Mouse (Mus musculus): ENCODE results near the gene Drp2. TPM values are rescaled to one million over a fixed set of nuclear protein-coding genes. Genes with fewer than 3 reads are reported as not detected.
A peak's percentile ranks its signal among the peaks of the same experiment; 100 is the strongest.

Drp2 gene
- polyA plus RNA-seq, 1 experiment from 2014 or later: 9.3 TPM

DNA sequence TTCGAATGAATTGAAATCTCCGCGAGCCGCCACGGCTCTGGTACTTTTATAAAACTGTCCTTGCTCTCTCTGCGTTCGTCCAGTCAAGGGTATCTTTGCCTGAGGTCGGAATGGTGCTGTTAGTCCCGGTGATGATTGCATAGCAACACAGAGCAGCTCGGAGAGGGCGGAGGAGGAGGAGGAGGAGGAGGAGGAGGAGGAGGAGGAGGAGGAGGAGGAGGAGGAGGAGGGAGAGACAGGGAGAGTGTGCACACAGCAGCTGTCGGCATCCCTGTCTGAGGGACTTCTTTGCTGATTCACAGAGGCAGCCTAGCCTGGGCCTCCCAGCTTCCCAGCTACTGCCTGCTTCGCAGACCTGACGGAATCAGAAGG is 219 bp downstream of the Drp2 start:
- H3K27ac ChIP-seq (ENCODE audit: low read depth, low read length): peak overlapping the region; percentile 53
- peak overlapping the region; percentile 50 for H3K4me2 ChIP-seq
- H3K4me1 ChIP-seq (ENCODE audit: control insufficient read depth, insufficient read depth, low read length): no peaks in the 10 kb centered on the region
- 7% methylated on average over 12 of the region's 14 CpGs for WGBS
- DNase-seq (ENCODE audit: low spot score, missing footprints) (no peak), ATAC-seq (ENCODE audit: low FRiP score) (peak; percentile 80)
- peaks cover 2% of the 10 kb centered on the region for H3K27me3 ChIP-seq (ENCODE audit: control insufficient read depth, insufficient read depth, low read length)
- peak overlapping the region; percentile 29 for H3K4me3 ChIP-seq (ENCODE audit: low read depth, low read length)
- no peaks in the 10 kb centered on the region for H3K9me3 ChIP-seq (ENCODE audit: control insufficient read depth, low read length)
- H3K36me3 ChIP-seq (ENCODE audit: control insufficient read depth, insufficient read depth, low read length): no peaks in the 10 kb centered on the region
- H3K9ac ChIP-seq (ENCODE audit: low read length): peak overlapping the region; percentile 57

DNA sequence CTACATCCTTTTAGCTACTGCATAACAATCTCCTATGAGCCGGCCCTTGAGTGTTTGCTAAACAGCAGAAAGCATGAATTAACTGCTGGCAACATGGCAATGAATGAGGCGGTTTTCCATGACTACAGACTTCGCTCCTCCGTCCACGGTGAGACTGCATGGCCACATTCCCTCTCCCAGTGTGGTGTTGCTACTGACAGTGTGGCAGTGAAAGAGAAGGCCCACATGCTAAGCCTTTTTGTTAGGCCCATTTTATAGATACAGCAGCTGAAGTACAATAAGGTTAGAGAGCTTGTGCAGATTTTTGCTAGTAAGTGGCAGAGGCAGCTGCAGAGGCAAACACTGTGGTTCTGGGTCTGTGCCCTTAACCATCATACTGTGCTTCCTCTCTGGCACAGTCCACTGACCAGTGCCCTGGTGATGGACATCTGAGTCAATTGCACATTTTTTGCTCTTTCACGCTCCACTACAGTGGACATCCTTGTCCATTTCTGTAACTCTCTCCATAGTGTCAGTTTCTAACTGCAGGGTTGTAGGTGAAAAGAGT is 5.1 kb downstream of the Drp2 start:
- H3K36me3 ChIP-seq (ENCODE audit: control insufficient read depth, insufficient read depth, low read length): no peaks in the 10 kb centered on the region
- no peak overlapping the region for H3K27ac ChIP-seq (ENCODE audit: low read depth, low read length)
- WGBS: 86% methylated on average over 6 of the region's 6 CpGs
- DNase-seq (ENCODE audit: low spot score, missing footprints) (no peak), ATAC-seq (ENCODE audit: low FRiP score) (no peak)
- H3K4me3 ChIP-seq (ENCODE audit: low read depth, low read length): no peak overlapping the region
- H3K4me2 ChIP-seq: no peak overlapping the region
- H3K9me3 ChIP-seq (ENCODE audit: control insufficient read depth, low read length): no peaks in the 10 kb centered on the region
- no peaks in the 10 kb centered on the region for H3K4me1 ChIP-seq (ENCODE audit: control insufficient read depth, insufficient read depth, low read length)
- H3K9ac ChIP-seq (ENCODE audit: low read length): no peak overlapping the region
- H3K27me3 ChIP-seq (ENCODE audit: control insufficient read depth, insufficient read depth, low read length): no peaks in the 10 kb centered on the region

DNA sequence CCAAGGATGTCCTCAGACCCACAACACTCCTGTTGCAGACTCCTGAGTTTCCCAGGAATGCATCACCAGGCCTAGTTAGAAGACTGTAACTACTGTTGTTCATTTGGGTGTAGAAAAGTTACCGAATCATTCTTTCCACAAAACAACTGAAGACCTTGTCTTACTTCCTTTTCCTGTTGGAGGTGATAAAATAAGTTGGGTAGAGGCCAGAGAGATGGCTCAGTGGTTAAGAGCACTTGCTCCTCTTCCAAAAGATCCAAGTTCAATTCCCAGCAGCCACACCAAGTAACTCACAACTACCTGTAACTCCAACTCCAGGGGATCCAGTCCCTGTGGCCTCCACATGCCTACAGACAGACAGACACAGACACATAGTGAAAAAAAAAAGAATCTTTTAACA is 7.7 kb downstream of the Drp2 start:
- Histone ChIP-seq H3K9me3 (ENCODE audit: control insufficient read depth, low read length) (no peaks in the 10 kb centered on the region), H3K4me2 (no peak overlapping the region), H3K4me1 (ENCODE audit: control insufficient read depth, insufficient read depth, low read length) (no peaks in the 10 kb centered on the region), H3K36me3 (ENCODE audit: control insufficient read depth, insufficient read depth, low read length) (no peaks in the 10 kb centered on the region), H3K27ac (ENCODE audit: low read depth, low read length) (no peak overlapping the region), H3K9ac (ENCODE audit: low read length) (no peak overlapping the region), H3K27me3 (ENCODE audit: control insufficient read depth, insufficient read depth, low read length) (no peaks in the 10 kb centered on the region), H3K4me3 (ENCODE audit: low read depth, low read length) (no peak overlapping the region)
- no peak for ATAC-seq (ENCODE audit: low FRiP score)
- DNase-seq (ENCODE audit: low spot score, missing footprints): no peak
- 83% methylated on average over 1 of the region's 1 CpGs for WGBS

DNA sequence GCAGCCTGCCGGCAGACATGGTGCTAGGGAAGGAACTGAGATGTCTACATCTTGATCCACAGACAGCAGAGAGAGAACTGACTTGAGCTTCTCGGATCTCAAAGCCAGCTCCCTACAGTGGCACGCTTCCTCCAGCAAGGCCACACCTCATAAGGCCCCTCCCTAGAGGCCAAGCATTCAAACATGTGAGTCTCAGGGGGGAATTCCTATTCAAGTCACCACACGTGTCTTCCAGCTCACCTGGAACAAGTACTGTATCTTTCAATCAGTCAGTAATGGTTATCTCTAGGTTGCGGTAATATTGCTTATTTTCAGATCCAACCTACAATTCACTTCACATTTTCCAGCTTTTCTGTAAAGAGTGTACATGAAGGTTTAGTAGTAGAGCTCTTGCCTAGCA is 15.7 kb downstream of the Drp2 start:
- H3K4me3 ChIP-seq (ENCODE audit: low read depth, low read length): no peak overlapping the region
- H3K36me3 ChIP-seq (ENCODE audit: control insufficient read depth, insufficient read depth, low read length): no peaks in the 10 kb centered on the region
- H3K9ac ChIP-seq (ENCODE audit: low read length): no peak overlapping the region
- no peaks in the 10 kb centered on the region for H3K9me3 ChIP-seq (ENCODE audit: control insufficient read depth, low read length)
- no peaks in the 10 kb centered on the region for H3K4me1 ChIP-seq (ENCODE audit: control insufficient read depth, insufficient read depth, low read length)
- no peak overlapping the region for H3K4me2 ChIP-seq
- H3K27me3 ChIP-seq (ENCODE audit: control insufficient read depth, insufficient read depth, low read length): no peaks in the 10 kb centered on the region
- H3K27ac ChIP-seq (ENCODE audit: low read depth, low read length): no peak overlapping the region
- no peak for ATAC-seq (ENCODE audit: low FRiP score)
- 88% methylated on average over 5 of the region's 5 CpGs for WGBS
- no peak for DNase-seq (ENCODE audit: low spot score, missing footprints)

DNA sequence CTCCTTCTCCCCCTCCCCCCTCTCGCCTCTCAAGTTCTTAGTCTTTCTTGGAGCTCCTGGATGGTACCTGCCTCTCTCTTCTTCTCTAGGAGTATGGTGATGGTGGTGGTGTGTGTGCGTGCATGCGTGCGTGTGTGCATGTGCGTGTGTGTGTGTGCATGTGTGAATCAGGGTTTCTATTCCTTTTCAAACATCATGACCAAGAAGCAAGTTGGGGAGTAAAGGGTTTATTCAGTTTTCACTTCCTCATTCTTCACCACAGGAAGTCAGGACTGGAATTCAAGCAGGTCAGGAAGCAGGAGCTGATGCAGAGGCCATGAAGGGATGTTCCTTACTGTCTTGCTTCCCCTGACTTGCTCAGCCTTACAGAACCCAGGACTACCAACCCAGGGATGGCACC is 19.9 kb downstream of the Drp2 start:
- no peaks in the 10 kb centered on the region for H3K36me3 ChIP-seq (ENCODE audit: control insufficient read depth, insufficient read depth, low read length)
- no peak overlapping the region for H3K4me2 ChIP-seq
- H3K9ac ChIP-seq (ENCODE audit: low read length): no peak overlapping the region
- no peak for ATAC-seq (ENCODE audit: low FRiP score)
- no peaks in the 10 kb centered on the region for H3K27me3 ChIP-seq (ENCODE audit: control insufficient read depth, insufficient read depth, low read length)
- no peaks in the 10 kb centered on the region for H3K9me3 ChIP-seq (ENCODE audit: control insufficient read depth, low read length)
- H3K4me3 ChIP-seq (ENCODE audit: low read depth, low read length): no peak overlapping the region
- no peak for DNase-seq (ENCODE audit: low spot score, missing footprints)
- WGBS: 96% methylated on average over 5 of the region's 5 CpGs
- no peaks in the 10 kb centered on the region for H3K4me1 ChIP-seq (ENCODE audit: control insufficient read depth, insufficient read depth, low read length)
- H3K27ac ChIP-seq (ENCODE audit: low read depth, low read length): no peak overlapping the region

DNA sequence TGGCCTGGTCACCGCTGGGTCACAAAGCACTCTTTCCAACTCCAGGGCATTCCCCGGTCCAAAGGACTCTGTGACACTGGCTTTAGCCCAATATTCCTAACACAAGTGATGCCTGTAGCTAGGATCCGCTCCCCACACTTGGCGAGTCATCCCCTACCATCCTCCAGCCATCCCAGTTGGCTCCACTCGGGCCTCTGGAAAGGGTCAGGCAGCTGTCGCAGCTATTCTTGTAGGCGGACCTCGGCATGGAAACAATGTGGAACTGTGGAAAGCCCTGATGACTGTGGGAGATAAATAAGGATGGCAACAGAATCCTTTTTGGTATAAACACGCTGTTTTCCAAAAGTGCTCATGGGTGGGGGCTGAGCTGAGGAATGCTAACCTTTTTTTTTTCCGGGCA is 21.4 kb downstream of the Drp2 start:
- ATAC-seq (ENCODE audit: low FRiP score) (no peak), DNase-seq (ENCODE audit: low spot score, missing footprints) (no peak)
- Histone ChIP-seq H3K9ac (ENCODE audit: low read length) (no peak overlapping the region), H3K4me2 (no peak overlapping the region), H3K4me1 (ENCODE audit: control insufficient read depth, insufficient read depth, low read length) (no peaks in the 10 kb centered on the region), H3K27ac (ENCODE audit: low read depth, low read length) (no peak overlapping the region), H3K36me3 (ENCODE audit: control insufficient read depth, insufficient read depth, low read length) (no peaks in the 10 kb centered on the region), H3K9me3 (ENCODE audit: control insufficient read depth, low read length) (no peaks in the 10 kb centered on the region), H3K27me3 (ENCODE audit: control insufficient read depth, insufficient read depth, low read length) (no peaks in the 10 kb centered on the region; the same call in 1 of the 2 replicates), H3K4me3 (ENCODE audit: low read depth, low read length) (no peak overlapping the region)
- WGBS: 81% methylated on average over 10 of the region's 10 CpGs

DNA sequence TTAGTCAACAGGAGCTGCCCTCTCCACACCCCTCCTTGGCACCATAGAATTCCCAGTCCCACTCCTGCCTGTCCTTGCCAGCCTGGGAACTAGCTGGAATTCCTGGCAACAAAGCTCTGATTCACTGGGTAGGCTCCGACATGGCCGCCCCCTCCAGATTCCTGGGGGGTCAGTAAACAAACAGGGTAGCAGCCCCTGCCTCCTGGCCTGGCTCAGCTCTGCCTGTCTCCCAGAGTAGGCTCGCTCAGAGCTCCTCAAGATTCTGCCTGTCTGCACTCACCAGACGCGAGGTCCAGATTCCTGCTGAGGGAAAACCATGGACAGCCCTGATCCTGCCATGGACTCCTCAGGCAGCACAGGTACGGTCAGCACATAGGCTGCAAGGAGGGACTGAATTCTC is 22.5 kb downstream of the Drp2 start:
- H3K4me1 ChIP-seq (ENCODE audit: control insufficient read depth, insufficient read depth, low read length): no peaks in the 10 kb centered on the region
- H3K9me3 ChIP-seq (ENCODE audit: control insufficient read depth, low read length): no peaks in the 10 kb centered on the region

DNA sequence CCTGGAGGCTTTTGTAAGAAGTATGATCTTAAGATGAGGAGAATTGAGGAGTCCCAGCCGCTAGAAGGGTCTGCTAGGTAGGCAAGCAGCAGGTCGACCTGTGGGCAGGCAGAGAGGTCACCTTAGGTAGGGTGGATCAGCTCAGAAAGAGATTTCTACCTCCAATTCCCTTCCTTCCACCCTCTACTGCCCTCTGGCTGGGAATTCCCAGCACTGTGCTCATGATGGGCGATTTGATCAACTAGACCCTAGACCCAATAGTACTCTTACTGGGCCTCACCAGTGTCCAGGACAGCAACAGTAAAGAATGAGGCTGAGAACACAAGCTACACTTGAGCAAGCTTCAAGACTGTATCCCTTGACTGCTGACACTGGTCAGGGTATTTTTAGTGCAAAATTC is 23.0 kb downstream of the Drp2 start:
- Histone ChIP-seq H3K27ac (ENCODE audit: low read depth, low read length) (no peak overlapping the region), H3K36me3 (ENCODE audit: control insufficient read depth, insufficient read depth, low read length) (no peaks in the 10 kb centered on the region), H3K27me3 (ENCODE audit: control insufficient read depth, insufficient read depth, low read length) (no peaks in the 10 kb centered on the region; the same call in 1 of the 2 replicates), H3K4me3 (ENCODE audit: low read depth, low read length) (no peak overlapping the region), H3K4me2 (no peak overlapping the region), H3K4me1 (ENCODE audit: control insufficient read depth, insufficient read depth, low read length) (no peaks in the 10 kb centered on the region), H3K9me3 (ENCODE audit: control insufficient read depth, low read length) (no peaks in the 10 kb centered on the region), H3K9ac (ENCODE audit: low read length) (no peak overlapping the region)
- WGBS: 73% methylated on average over 3 of the region's 3 CpGs
- no peak for ATAC-seq (ENCODE audit: low FRiP score)
- DNase-seq (ENCODE audit: low spot score, missing footprints): no peak

More for the DNA sequence above, 22.5 kb downstream of the Drp2 start:
- Histone ChIP-seq H3K36me3 (ENCODE audit: control insufficient read depth, insufficient read depth, low read length) (no peaks in the 10 kb centered on the region), H3K9ac (ENCODE audit: low read length) (no peak overlapping the region), H3K27me3 (ENCODE audit: control insufficient read depth, insufficient read depth, low read length) (no peaks in the 10 kb centered on the region; the same call in 1 of the 2 replicates), H3K4me2 (no peak overlapping the region), H3K4me3 (ENCODE audit: low read depth, low read length) (no peak overlapping the region), H3K27ac (ENCODE audit: low read depth, low read length) (no peak overlapping the region)
- 66% methylated on average over 6 of the region's 6 CpGs for WGBS
- ATAC-seq (ENCODE audit: low FRiP score) (no peak), DNase-seq (ENCODE audit: low spot score, missing footprints) (no peak)

DNA sequence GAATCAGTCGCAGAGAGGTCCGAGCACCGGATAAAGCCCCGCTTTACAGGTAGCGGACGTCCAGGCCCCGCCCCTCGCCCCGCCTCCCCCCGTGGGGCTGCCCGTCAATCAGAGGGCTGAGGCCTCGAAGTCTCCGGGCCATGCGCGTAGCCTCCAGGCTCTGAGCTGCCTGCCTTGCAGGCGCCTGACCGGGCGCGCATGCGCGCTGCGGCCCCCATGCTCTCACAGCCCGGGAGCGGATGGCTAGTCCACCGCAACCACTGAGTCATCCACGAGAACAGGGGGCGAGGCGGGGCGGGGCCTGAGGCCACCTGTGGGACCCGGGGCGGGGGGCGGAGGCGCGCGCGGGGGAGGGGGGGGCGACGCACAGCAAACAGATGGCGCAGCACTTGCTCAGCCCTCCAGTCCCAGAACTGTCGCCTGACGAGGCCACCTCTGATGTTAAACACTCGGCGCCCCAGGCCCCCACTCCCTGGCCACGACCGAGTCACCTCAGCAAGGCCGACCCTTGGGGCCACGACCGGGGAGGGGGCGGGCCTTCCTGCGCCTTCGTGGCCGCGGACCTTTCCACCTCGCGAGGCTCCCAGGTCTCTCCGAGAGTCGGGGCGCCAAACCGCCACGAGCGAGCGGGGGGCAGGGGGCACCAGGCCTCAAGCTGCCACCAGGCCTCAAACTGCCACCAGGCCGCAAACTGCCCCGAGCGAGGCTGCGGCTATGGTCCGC is 70.8 kb downstream of the Drp2 start:
- no peak overlapping the region for H3K4me3 ChIP-seq (ENCODE audit: low read depth, low read length)
- no peak overlapping the region for H3K9ac ChIP-seq (ENCODE audit: low read length)
- H3K4me2 ChIP-seq: no peak overlapping the region
- 67% methylated on average over 28 of the region's 67 CpGs for WGBS
- H3K4me1 ChIP-seq (ENCODE audit: control insufficient read depth, insufficient read depth, low read length): no peaks in the 10 kb centered on the region
- no peaks in the 10 kb centered on the region for H3K36me3 ChIP-seq (ENCODE audit: control insufficient read depth, insufficient read depth, low read length)
- ATAC-seq (ENCODE audit: low FRiP score): peak; percentile 19; the same call in 1 of the 2 replicates
- DNase-seq (ENCODE audit: low spot score, missing footprints): no peak
- no peaks in the 10 kb centered on the region for H3K27me3 ChIP-seq (ENCODE audit: control insufficient read depth, insufficient read depth, low read length)
- H3K9me3 ChIP-seq (ENCODE audit: control insufficient read depth, low read length): peaks cover 8% of the 10 kb centered on the region; the same call in 1 of the 2 replicates
- H3K27ac ChIP-seq (ENCODE audit: low read depth, low read length): no peak overlapping the region

All from midbrain, embryonic 11.5 days (tissue).